13 mouse cellular contexts compared by ENCODE assay signal in the genomic region with DNA sequence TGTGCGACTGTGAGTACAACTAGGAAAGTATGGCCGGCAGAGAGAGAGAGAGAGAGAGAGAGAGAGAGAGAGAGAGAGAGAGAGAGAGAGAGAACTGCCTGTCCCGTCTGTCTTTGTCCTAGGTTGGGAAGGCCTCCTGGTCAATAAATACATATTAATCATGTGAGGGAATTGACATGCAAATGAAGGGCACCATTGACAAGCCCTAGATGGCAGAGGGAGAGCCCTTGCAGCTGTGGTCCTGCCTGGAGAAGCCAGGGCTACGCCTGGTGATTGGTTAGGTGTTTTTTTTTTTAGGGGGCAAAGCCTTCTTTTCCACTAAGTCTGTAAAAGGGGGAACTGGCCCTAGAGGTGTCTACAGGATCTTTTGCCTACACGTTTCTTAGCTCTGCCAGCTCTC. TPM values are rescaled to one million over a fixed set of nuclear protein-coding genes. Genes with fewer than 3 reads are reported as not detected.
"Had no signal": no experiment of that assay in that cellular context is flagged by ENCODE, and none has a peak within 500 bp of the region (broad histone marks: within the 10 kb centered on the region; RNA-seq: fewer than 3 reads in every experiment).

No protein-coding gene starts in this region.

- H3K36me3 ChIP-seq: limb, embryonic 13.5 days had no signal

- DNase-seq: kidney, adult 18-20 months; kidney, postnatal 10 days; kidney, postnatal 4 days; left cerebral cortex, postnatal 4 days; lung, adult 18-20 months; lung, postnatal 36 days; thymus, postnatal 14 days had no signal

- H3K9me3 ChIP-seq: limb, embryonic 13.5 days had no signal

- H3K27ac ChIP-seq: layer of hippocampus, adult 2 months; limb, embryonic 13.5 days; liver, embryonic 14.5 days; stomach, postnatal 0 days had no signal

- H3K4me3 ChIP-seq: layer of hippocampus, adult 2 months; limb, embryonic 13.5 days had no signal

- H3K4me2 ChIP-seq: limb, embryonic 13.5 days had no signal

- H3K9ac ChIP-seq: limb, embryonic 13.5 days; liver, embryonic 14.5 days had no signal

RNA-seq across cellular contexts. Expression of a gene that starts 19.2 kb away (rescaled TPM):
- polyA plus RNA-seq: kidney, embryonic 14.5 days; liver, adult 2 months; stomach, postnatal 0 days had no signal
